Mouse (Mus musculus) limb, embryonic 15.5 days (tissue): ENCODE results near the gene Gm20388. TPM values are rescaled to one million over a fixed set of nuclear protein-coding genes. Genes with fewer than 3 reads are reported as not detected.

ENCODE experiments used
- ATAC-seq: fragments of 200-750 bp; cut with Nextera tagmentation; 2 replicates; pipeline ENCODE4 v1.8.0; 2017; ENCODE audit warnings: low read depth, moderate TSS enrichment; ENCODE audit not compliant: insufficient number of reproducible peaks, low FRiP score, low TSS enrichment
- H3K27ac ChIP-seq: fragments of 300-500 bp; sonication (generic); 2 replicates; pipeline ENCODE4 v1.5.1; 2015; ENCODE audit warnings: moderate library complexity, mild to moderate bottlenecking, inconsistent platforms
- H3K27me3 ChIP-seq: fragments of 300-500 bp; sonication (generic); 2 replicates; pipeline ENCODE4 v1.6.1; 2015; ENCODE audit warnings: inconsistent platforms
- H3K36me3 ChIP-seq: fragments of 300-500 bp; sonication (generic); 2 replicates; pipeline ENCODE4 v1.6.1; 2015; ENCODE audit warnings: inconsistent platforms
- H3K4me1 ChIP-seq: fragments of 300-500 bp; sonication (generic); 2 replicates; pipeline ENCODE4 v1.6.1; 2015; ENCODE audit warnings: inconsistent platforms
- H3K4me2 ChIP-seq: fragments of 300-500 bp; sonication (generic); 2 replicates; pipeline ENCODE4 v1.6.1; 2015; ENCODE audit warnings: mild to moderate bottlenecking, inconsistent platforms
- H3K4me3 ChIP-seq: fragments of 300-500 bp; sonication (generic); 2 replicates; pipeline ENCODE4 v1.5.1; 2015; ENCODE audit warnings: mild to moderate bottlenecking, inconsistent platforms
- H3K9ac ChIP-seq: fragments of 300-500 bp; sonication (generic); 2 replicates; pipeline ENCODE4 v1.6.1; 2015; ENCODE audit warnings: inconsistent platforms
- H3K9me3 ChIP-seq: fragments of 300-500 bp; sonication (generic); 2 replicates; pipeline ENCODE4 v1.6.1; 2016; ENCODE audit warnings: inconsistent platforms
- WGBS: fragments of 180-500 bp; shearing (Covaris S2); methylation state at CpG from one replicate; pipeline ENCODE4 v1.1.7; 2015; 5-methylcytosine and 5-hydroxymethylcytosine counted together
- polyA plus RNA-seq: library from polyadenylated mRNA; unstranded; fragments of >200 nt; fragmentation: Nextera tagmentation; extraction: Ambion mirVana; gene quantifications from 2 replicates; pipeline ENCODE4 v1.2.1, GENCODE M21; 2015

Gene Gm20388
- polyA plus RNA-seq, 1 experiment from 2014 or later = 4.9 TPM

DNA sequence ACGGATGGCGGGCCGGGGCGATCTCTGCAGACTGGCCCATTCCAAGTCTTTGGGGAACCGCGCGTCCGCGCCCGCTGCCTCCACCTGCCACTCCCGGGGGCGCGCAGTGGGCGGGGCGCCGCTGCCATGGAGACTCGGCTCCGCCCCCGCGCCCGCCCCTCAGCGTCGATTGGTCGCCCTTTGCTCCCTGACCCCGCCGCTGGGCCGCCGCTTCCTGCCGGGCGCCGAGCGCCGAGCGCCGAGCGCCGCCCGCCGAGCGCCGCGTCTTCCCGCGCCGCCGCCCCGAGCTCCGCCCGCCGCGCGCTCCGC, 4320.5 kb downstream of the Gm20388 start, which contains the start of gene Galnt2:
TSS of gene Galnt2 (plus strand) at position 216 of the 309 bp plus-strand sequence.
- Histone ChIP-seq H3K4me2 (peak within 1 kb of the TSS; percentile 93), H3K4me1 (peaks cover 28% of the 10 kb centered on the region), H3K27me3 (no peaks in the 10 kb centered on the region), H3K9ac (peak within 1 kb of the TSS; percentile 82), H3K36me3 (no peaks in the 10 kb centered on the region), H3K9me3 (no peaks in the 10 kb centered on the region), H3K27ac (peak within 1 kb of the TSS; percentile 74), H3K4me3 (peak within 1 kb of the TSS; percentile 90)
- peak; percentile 79 for ATAC-seq
- 0% methylated on average over 51 of the region's 53 CpGs for WGBS

DNA sequence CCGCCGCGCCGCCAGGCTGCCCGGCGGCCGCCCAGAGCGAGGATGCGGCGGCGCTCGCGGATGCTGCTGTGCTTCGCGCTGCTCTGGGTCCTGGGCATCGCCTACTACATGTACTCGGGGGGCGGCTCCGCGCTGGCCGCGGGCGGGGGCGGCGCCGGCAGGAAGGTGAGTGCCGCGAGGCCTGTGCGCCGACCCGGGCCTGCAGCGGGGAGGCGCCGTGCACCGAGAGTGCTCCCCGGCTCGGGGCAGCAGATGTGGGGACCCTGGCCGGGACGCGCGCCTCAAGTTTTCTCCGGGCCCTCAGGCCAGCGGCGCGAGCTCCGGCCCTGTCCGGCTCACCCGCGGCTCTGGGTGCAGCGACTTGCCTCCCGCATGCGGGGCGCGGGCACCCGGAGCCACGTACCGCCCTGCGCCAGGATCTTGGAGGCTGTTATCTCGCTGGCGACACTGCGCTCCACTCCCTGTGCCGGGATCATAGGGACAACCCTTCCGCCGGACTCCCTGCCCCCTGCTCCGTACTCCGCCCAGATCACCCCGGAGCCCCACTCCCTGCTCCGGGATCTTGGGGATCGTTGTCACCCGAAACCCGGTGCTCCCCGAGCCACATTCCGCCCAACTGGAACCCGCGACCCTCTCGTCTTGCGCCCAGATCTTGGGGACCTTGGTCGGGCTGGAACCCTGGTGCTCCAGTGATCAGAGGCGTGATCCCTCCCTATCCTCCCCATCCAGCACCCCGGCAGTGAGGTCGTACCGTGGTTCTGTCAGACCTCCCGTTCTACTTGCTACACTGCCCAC, 4321.0 kb downstream of the Gm20388 start:
- H3K9me3 ChIP-seq = no peaks in the 10 kb centered on the region
- no peaks in the 10 kb centered on the region for H3K27me3 ChIP-seq
- H3K4me2 ChIP-seq = peak overlapping the region; percentile 93
- H3K27ac ChIP-seq = peak overlapping the region; percentile 74
- H3K4me1 ChIP-seq = peaks cover 28% of the 10 kb centered on the region
- under 1% methylated on average over 83 of the region's 83 CpGs for WGBS
- peak; percentile 86 for ATAC-seq
- peak overlapping the region; percentile 90 for H3K4me3 ChIP-seq
- peak overlapping the region; percentile 82 for H3K9ac ChIP-seq
- no peaks in the 10 kb centered on the region for H3K36me3 ChIP-seq

DNA sequence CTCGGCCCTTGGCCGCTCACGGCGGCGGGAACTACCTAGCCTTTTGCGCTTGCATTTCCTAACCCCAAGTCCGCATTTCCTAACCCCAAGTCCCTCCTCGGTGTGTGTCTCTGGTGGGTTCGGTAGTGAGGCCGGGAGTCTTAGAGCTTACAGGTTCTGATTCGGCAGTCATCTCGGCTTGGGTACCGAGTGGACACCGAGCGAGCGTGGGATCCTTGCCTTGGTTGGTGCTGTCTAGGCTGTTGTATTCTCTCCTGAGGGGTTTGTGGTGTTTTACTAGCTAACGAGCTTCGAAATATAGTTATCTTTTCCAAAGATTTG, 4321.6 kb downstream of the Gm20388 start:
- Histone ChIP-seq H3K27me3 (no peaks in the 10 kb centered on the region), H3K4me2 (peak overlapping the region; percentile 93), H3K4me1 (peaks cover 28% of the 10 kb centered on the region), H3K27ac (no peak overlapping the region), H3K9ac (peak overlapping the region; percentile 82), H3K9me3 (no peaks in the 10 kb centered on the region), H3K4me3 (peak overlapping the region; percentile 90), H3K36me3 (no peaks in the 10 kb centered on the region)
- 5% methylated on average over 18 of the region's 18 CpGs for WGBS
- no peak for ATAC-seq

DNA sequence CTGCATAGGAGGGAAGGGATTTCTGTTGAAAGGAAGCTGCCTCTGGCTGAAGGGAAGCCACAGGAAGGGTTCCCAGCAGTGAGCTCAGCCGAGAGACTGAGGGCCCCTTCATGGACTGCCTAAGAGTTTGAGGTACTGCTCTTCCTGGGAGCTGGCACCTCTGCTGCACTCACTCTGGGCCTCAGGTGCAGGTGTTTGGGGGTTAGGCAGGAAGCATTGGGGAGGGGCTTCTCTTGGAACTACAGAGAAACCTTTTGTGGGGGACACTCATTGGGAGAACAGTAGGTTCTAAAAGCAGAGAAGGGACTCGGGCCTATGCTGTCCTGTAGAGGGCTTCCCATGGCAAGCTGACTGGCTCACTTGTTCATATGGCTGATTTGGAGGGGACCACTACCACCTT, 4323.9 kb downstream of the Gm20388 start:
- no peaks in the 10 kb centered on the region for H3K36me3 ChIP-seq
- no peak overlapping the region for H3K27ac ChIP-seq
- no peak overlapping the region for H3K4me2 ChIP-seq
- 57% methylated on average over 2 of the region's 2 CpGs for whole genome bisulfite sequencing
- H3K4me3 ChIP-seq = no peak overlapping the region
- H3K27me3 ChIP-seq = no peaks in the 10 kb centered on the region
- ATAC-seq = no peak
- no peak overlapping the region for H3K9ac ChIP-seq
- peaks cover 28% of the 10 kb centered on the region for H3K4me1 ChIP-seq
- no peaks in the 10 kb centered on the region for H3K9me3 ChIP-seq

DNA sequence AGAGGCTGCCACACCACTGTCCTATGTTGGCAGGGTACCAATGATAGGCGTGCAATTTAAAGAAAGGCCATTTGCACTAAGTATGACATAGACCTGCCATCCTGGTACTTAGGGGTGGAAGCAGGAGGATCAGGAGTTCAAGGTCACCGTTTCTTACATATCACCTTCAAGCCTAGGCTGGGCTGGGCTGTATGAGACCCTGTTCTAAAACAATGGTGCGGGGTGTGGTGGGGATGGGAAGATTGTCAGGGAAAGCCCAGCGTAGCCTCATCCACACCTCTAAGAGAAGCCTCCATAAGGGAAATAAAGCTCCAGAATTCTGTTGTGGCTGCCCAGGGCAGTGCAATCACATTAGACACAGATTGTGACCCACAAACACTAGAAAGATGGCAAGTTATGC, 4324.9 kb downstream of the Gm20388 start:
- no peak overlapping the region for H3K27ac ChIP-seq
- no peaks in the 10 kb centered on the region for H3K9me3 ChIP-seq
- peaks cover 28% of the 10 kb centered on the region for H3K4me1 ChIP-seq
- H3K4me3 ChIP-seq = no peak overlapping the region
- no peaks in the 10 kb centered on the region for H3K27me3 ChIP-seq
- ATAC-seq = no peak
- H3K36me3 ChIP-seq = no peaks in the 10 kb centered on the region
- whole genome bisulfite sequencing = 88% methylated on average over 4 of the region's 4 CpGs
- H3K4me2 ChIP-seq = no peak overlapping the region
- H3K9ac ChIP-seq = no peak overlapping the region

DNA sequence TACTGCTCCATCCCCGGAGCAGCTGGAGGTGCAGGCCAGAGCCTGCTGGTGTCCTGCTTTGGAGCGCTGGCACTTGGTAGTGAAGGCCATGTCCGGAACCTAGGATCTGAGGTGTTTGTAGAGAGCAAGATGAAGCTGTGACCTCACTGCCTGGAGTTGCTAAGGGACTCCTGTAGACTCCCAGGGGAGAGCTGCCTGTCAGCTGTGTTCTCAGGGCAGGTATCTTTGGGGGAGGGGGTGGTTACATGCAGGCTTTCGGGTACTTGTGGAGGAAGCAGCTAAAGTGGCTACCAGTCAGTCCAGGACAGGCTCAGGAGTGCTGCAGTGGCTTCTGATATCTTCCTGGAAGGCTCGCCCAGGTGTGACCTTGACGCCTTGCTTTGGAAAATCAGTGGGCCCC, 4328.7 kb downstream of the Gm20388 start:
- 75% methylated on average over 6 of the region's 6 CpGs for WGBS
- Histone ChIP-seq H3K36me3 (no peaks in the 10 kb centered on the region), H3K9me3 (no peaks in the 10 kb centered on the region), H3K9ac (no peak overlapping the region), H3K27me3 (no peaks in the 10 kb centered on the region), H3K4me1 (peaks cover 11% of the 10 kb centered on the region; the same call in 1 of the 2 replicates), H3K27ac (no peak overlapping the region), H3K4me3 (no peak overlapping the region), H3K4me2 (no peak overlapping the region)
- ATAC-seq = no peak

DNA sequence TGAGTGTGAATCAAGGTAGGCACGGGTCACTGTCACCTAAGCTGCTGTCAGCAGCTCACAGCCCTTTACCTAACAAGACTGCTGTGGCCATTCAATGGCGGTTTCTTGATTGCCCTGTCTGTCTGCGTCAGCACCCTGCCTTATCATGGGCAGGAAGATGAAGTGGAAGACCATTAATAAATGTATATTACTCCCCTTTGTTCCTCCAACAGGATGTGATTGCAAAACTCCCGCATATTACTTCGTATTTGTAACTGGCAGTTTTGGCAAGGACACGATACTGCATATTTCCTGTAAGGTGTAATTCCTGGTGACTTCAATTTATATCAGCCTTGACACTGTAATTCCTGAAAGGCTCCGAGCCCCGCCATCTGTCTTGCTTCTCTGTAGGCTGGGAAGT, 4330.3 kb downstream of the Gm20388 start:
- Histone ChIP-seq H3K9me3 (no peaks in the 10 kb centered on the region), H3K27ac (no peak overlapping the region), H3K4me3 (no peak overlapping the region), H3K4me1 (peaks cover 5% of the 10 kb centered on the region; the same call in 1 of the 2 replicates), H3K9ac (no peak overlapping the region), H3K27me3 (no peaks in the 10 kb centered on the region), H3K4me2 (no peak overlapping the region), H3K36me3 (0 out of 2 replicates have a peak, but pooled peaks cover 5% of the 10 kb centered on the region)
- WGBS = 52% methylated on average over 8 of the region's 8 CpGs
- no peak for ATAC-seq

DNA sequence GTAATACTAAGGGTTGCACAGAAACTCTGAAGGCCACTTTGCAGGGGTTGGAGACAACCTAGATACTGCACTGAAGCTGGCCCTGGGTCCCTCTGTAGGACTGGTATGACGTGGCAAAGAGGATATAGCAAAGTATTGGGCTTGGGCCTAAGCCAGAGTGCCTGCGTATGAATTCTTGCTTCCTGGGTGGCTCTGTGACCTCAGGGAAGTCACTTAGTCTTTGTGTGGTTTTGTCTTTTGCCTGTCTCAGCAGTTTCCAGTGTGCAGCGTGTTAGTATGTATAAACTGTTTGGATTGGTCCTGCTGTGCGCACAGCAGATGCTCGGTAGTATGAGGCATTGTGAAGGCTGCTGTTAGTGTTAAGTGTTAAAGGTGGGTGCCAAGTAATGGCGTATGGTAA, 4331.6 kb downstream of the Gm20388 start:
- Histone ChIP-seq H3K27me3 (no peaks in the 10 kb centered on the region), H3K27ac (no peak overlapping the region), H3K36me3 (peaks cover 5% of the 10 kb centered on the region; the same call in 1 of the 2 replicates), H3K4me3 (no peak overlapping the region), H3K4me1 (peaks cover 5% of the 10 kb centered on the region; the same call in 1 of the 2 replicates), H3K9me3 (no peaks in the 10 kb centered on the region), H3K9ac (no peak overlapping the region), H3K4me2 (no peak overlapping the region)
- no peak for ATAC-seq
- 79% methylated on average over 6 of the region's 6 CpGs for WGBS

DNA sequence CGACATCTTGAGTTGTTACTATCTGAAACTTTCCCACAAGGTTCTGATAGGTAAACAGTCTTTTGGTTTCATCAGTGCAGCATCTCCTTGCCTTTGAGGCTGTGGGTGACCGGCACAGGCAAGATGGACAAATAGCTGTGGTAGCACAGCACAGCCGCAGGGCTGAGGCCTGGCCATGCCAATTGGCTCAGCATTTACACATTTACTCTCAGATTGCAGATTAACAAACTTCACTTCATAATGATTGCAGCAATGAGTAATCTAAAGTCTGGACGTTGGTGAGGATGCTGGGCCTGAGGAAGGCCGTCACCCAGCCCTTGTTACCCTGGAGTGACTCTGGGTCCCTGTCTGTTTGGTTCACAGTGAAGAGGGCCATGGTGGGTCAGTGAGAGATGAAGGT, 4332.3 kb downstream of the Gm20388 start:
- WGBS = 94% methylated on average over 5 of the region's 5 CpGs
- Histone ChIP-seq H3K27me3 (no peaks in the 10 kb centered on the region), H3K9ac (no peak overlapping the region), H3K4me3 (no peak overlapping the region), H3K4me2 (no peak overlapping the region), H3K27ac (no peak overlapping the region), H3K9me3 (no peaks in the 10 kb centered on the region), H3K4me1 (peaks cover 5% of the 10 kb centered on the region; the same call in 1 of the 2 replicates), H3K36me3 (peaks cover 9% of the 10 kb centered on the region; the same call in 1 of the 2 replicates)
- ATAC-seq = no peak

DNA sequence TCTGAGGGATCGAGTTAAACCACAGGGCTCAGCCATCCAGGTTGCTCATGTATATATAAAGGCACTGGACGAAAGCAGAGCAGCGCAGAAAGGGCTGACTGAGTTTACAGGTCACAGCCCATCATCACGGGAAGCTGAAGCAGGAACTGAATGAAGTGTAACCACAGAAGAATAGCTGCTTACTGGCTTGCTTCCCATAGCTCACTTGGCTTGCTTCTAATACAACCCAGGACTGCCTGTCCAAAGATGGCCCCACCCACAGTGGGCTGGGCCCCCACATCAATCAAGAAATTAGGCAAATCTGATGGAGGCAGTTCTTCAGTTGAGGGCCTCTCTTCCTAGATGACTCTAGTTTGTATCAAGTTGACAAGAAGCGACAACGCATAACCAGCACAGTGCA, 4336.9 kb downstream of the Gm20388 start:
- 87% methylated on average over 6 of the region's 6 CpGs for WGBS
- H3K27me3 ChIP-seq = no peaks in the 10 kb centered on the region

DNA sequence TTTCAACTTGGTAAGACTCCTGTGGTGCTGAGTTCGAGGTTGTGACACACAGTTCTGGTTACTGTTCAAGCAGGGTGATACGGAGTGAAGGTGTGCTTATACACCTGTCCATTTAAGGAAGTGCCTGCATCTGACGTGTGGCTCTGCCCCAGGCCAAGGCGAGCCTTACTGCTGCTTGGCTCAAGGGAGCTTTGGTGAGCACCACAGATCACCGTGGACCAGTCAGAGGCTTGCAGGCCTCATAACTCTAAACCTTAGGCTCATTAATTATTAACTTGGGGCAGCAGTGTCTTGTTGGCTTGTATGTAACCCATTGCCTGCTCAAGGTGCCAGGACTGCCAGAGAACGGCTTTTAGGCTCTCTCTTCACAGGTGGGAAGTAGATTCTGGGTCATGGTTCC, 4338.0 kb downstream of the Gm20388 start:
- Histone ChIP-seq H3K4me1 (peaks cover 23% of the 10 kb centered on the region), H3K27ac (no peak overlapping the region), H3K4me3 (no peak overlapping the region), H3K36me3 (peaks cover 13% of the 10 kb centered on the region; the same call in 1 of the 2 replicates), H3K27me3 (no peaks in the 10 kb centered on the region), H3K4me2 (no peak overlapping the region), H3K9ac (no peak overlapping the region), H3K9me3 (no peaks in the 10 kb centered on the region)
- ATAC-seq = no peak
- WGBS = 91% methylated on average over 6 of the region's 6 CpGs

More for the DNA sequence above, 4336.9 kb downstream of the Gm20388 start:
- no peak overlapping the region for H3K4me3 ChIP-seq
- H3K36me3 ChIP-seq = peaks cover 13% of the 10 kb centered on the region; the same call in 1 of the 2 replicates
- no peak overlapping the region for H3K27ac ChIP-seq
- H3K4me1 ChIP-seq = peaks cover 13% of the 10 kb centered on the region
- no peak overlapping the region for H3K9ac ChIP-seq
- no peak for ATAC-seq
- H3K4me2 ChIP-seq = no peak overlapping the region
- no peaks in the 10 kb centered on the region for H3K9me3 ChIP-seq

DNA sequence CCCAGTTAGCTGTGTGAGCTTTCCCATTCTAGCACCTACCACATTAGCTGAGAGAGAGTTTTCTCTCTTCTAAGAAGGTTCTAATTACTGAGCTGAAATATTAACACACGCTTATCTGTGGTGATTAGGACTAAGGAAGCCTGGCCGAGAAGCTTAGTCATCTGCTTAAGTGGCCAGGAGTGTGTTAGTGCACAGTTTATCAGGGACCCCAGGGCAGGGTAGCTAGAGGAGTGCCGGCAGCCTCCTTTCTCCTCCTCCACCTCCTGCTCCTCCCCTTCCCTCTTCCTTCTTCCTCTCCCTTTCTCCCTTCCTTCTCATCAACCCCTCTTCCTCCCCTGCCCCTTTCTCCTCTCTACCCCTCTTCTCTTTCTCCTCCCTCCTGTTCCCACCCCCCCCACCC, 4339.6 kb downstream of the Gm20388 start:
- peaks cover 24% of the 10 kb centered on the region for H3K4me1 ChIP-seq
- H3K9me3 ChIP-seq = no peaks in the 10 kb centered on the region
- H3K36me3 ChIP-seq = peaks cover 8% of the 10 kb centered on the region; the same call in 1 of the 2 replicates
- H3K9ac ChIP-seq = no peak overlapping the region
- 28% methylated on average over 3 of the region's 3 CpGs for WGBS
- no peak overlapping the region for H3K27ac ChIP-seq
- no peak overlapping the region for H3K4me2 ChIP-seq
- H3K4me3 ChIP-seq = no peak overlapping the region
- ATAC-seq = no peak
- H3K27me3 ChIP-seq = no peaks in the 10 kb centered on the region
